Mouse (Mus musculus): ENCODE data around the gene Cdt1.

DNA sequence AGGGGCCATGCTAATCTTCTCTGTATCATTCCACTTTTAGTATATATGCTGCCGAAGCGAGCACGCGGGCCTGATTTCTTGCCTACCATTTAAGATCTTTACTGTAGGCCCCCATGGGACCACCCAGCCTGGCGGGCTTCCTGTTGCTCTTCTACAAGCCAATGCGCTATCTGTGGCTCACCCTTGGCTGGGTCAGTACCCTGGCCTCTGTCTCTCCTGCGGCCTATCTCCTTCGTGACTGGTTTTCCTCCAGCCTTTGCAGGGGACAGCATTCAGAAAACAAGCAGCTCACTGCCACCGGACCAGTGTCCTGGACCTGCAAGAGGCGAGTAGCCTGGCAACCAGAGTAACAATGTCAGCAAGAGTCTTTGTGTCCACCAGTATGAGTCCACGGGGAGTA is 47.2 kb upstream of the Cdt1 start:
- TF ChIP-seq POLR2A (IDR thresholded peaks at IDR 0.05; ENCODE audit: insufficient read depth, low read depth, low read length) (no peak), CTCF (IDR thresholded peaks at IDR 0.05) (no peak), EP300 (IDR thresholded peaks at IDR 0.05; ENCODE audit: insufficient read depth, low read depth, low read length) (no peak)
